8 mouse cellular contexts compared by ENCODE assay signal in genomic region chr3:97900516-97901490, GRCm38 (mm10). TPM values are rescaled to one million over a fixed set of nuclear protein-coding genes. Genes with fewer than 3 reads are reported as not detected.
DNase-seq lines count a peak whose midpoint lies in the region; ATAC-seq lines count a peak whose summit lies in the region.

TSS of gene Sec22b (plus strand) at chr3:97901190.

- H3K36me3 ChIP-seq in heart, embryonic 14.5 days (ENCODE audit: control insufficient read depth, insufficient read depth, low read length), result no peaks in the 10 kb centered on the region
- H3K36me3 ChIP-seq in liver, embryonic 13.5 days, result no peaks in the 10 kb centered on the region
- H3K36me3 ChIP-seq in stomach, embryonic 16.5 days (ENCODE audit: control insufficient read depth, insufficient read depth, low read length), result no peaks in the 10 kb centered on the region

- peak within 1 kb of the TSS; percentile 85 for H3K4me2 ChIP-seq in heart, embryonic 14.5 days (ENCODE audit: low read length)
- peak within 1 kb of the TSS; percentile 86 for H3K4me2 ChIP-seq in liver, embryonic 13.5 days
- peak within 1 kb of the TSS; percentile 88 for H3K4me2 ChIP-seq in stomach, embryonic 16.5 days (ENCODE audit: low read depth, low read length)

- peak within 1 kb of the TSS; percentile 79 to 99 for H3K4me3 ChIP-seq in heart, embryonic 14.5 days (ENCODE audit: control insufficient read depth in 1 of 2, insufficient read depth in 1 of 2, low read depth in 1 of 2, low read length in 2 of 2)
- peak within 1 kb of the TSS; percentile 90 for H3K4me3 ChIP-seq in liver, embryonic 13.5 days (replicated peaks)
- H3K4me3 ChIP-seq in stomach, embryonic 16.5 days (replicated peaks; ENCODE audit: low read length), result peak within 1 kb of the TSS; percentile 72

- H3K27ac ChIP-seq in heart, embryonic 14.5 days (replicated peaks in 1 of 2; ENCODE audit: control insufficient read depth in 1 of 2, insufficient read depth in 1 of 2, low read depth in 2 of 2, low read length in 2 of 2), result peak within 1 kb of the TSS; percentile 38 to 67
- H3K27ac ChIP-seq in liver, embryonic 13.5 days, result peak within 1 kb of the TSS; percentile 61
- H3K27ac ChIP-seq in stomach, embryonic 16.5 days (ENCODE audit: low read length), result peak within 1 kb of the TSS; percentile 56

- peaks cover 7 to 25% of the 10 kb centered on the region in 2 experiments for H3K4me1 ChIP-seq in heart, embryonic 14.5 days (ENCODE audit: control insufficient read depth in 2 of 2, insufficient read depth in 2 of 2, low read length in 2 of 2)
- H3K4me1 ChIP-seq in liver, embryonic 13.5 days (replicated peaks), result peaks cover 26% of the 10 kb centered on the region
- H3K4me1 ChIP-seq in stomach, embryonic 16.5 days (ENCODE audit: control insufficient read depth, insufficient read depth, low read length), result peaks cover 18% of the 10 kb centered on the region

- H3K27me3 ChIP-seq in heart, embryonic 14.5 days (ENCODE audit: control insufficient read depth, insufficient read depth, low read length), result no peaks in the 10 kb centered on the region
- no peaks in the 10 kb centered on the region for H3K27me3 ChIP-seq in liver, embryonic 13.5 days
- no peaks in the 10 kb centered on the region for H3K27me3 ChIP-seq in stomach, embryonic 16.5 days (ENCODE audit: control insufficient read depth, insufficient read depth, low read length)

- 4% methylated on average over 41 of the region's 41 CpGs for WGBS in heart, embryonic 14.5 days
- 5% methylated on average over 41 of the region's 41 CpGs for WGBS in liver, embryonic 13.5 days (ENCODE audit: insufficient replicate concordance)
- WGBS in stomach, embryonic 16.5 days, result 3% methylated on average over 41 of the region's 41 CpGs

- ATAC-seq in CD4-positive, CD25-positive, alpha-beta regulatory T cell, adult 4 months, result peak; percentile 97
- peak; percentile 81 for ATAC-seq in heart, embryonic 14.5 days (ENCODE audit: insufficient number of reproducible peaks, insufficient read depth, low FRiP score, low read depth)
- peak; percentile 88 for ATAC-seq in liver, embryonic 13.5 days (ENCODE audit: low read depth)
- peak; percentile 83 for ATAC-seq in stomach, embryonic 16.5 days (ENCODE audit: insufficient read depth, low FRiP score)

- H3K9me3 ChIP-seq in heart, embryonic 14.5 days (ENCODE audit: control insufficient read depth, low read length), result no peaks in the 10 kb centered on the region
- no peaks in the 10 kb centered on the region for H3K9me3 ChIP-seq in liver, embryonic 13.5 days (replicated peaks)
- no peaks in the 10 kb centered on the region for H3K9me3 ChIP-seq in stomach, embryonic 16.5 days (replicated peaks; ENCODE audit: control insufficient read depth, low read length)

- peak; percentile 73 for DNase-seq in c-Kit-negative CD71-positive TER-119-positive erythroid progenitor cells, embryonic 14.5 days (ENCODE audit: low read depth, low spot score)
- peak; percentile 85 for DNase-seq in fibroblast of lung, adult 2 months (ENCODE audit: low read depth)
- peak; percentile 93 for DNase-seq in kidney, postnatal 14 days
- peak; percentile 74 for DNase-seq in liver, embryonic 13.5 days
- DNase-seq in neural tube, embryonic 10.5 days (ENCODE audit: extremely low spot score, low spot score), result peak; percentile 82

- peak within 1 kb of the TSS; percentile 97 for H3K9ac ChIP-seq in heart, embryonic 14.5 days (ENCODE audit: low read length)
- H3K9ac ChIP-seq in liver, embryonic 13.5 days, result peak within 1 kb of the TSS; percentile 93
- peak within 1 kb of the TSS; percentile 88 for H3K9ac ChIP-seq in stomach, embryonic 16.5 days (ENCODE audit: low read length)

RNA-seq across cellular contexts. Expression of gene Sec22b, which starts in this region (rescaled TPM):
- polyA plus RNA-seq in CD4-positive, CD25-positive, alpha-beta regulatory T cell, adult 4 months (2017; shearing (Covaris generic)), result 10 to 100 TPM; 80.3 to 83.7 TPM
- polyA plus RNA-seq in heart, embryonic 14.5 days (2014; fragmentation: Nextera tagmentation; extraction: Ambion mirVana), result 131 and 136 TPM in 2 replicates
- 60.8 and 67.3 TPM in 2 replicates for polyA plus RNA-seq in liver, embryonic 13.5 days (2015; fragmentation: Nextera tagmentation; extraction: Ambion mirVana)
- 143 and 147 TPM in 2 replicates for polyA plus RNA-seq in stomach, embryonic 16.5 days (2015; fragmentation: Nextera tagmentation; extraction: Ambion mirVana)

Comparison
In these comparisons a context has a peak if more than half of its experiments do, and no peak if none do; other contexts are left out.
1. Peak in every context shown above with its lines: DNase-seq, ATAC-seq, H3K4me3 ChIP-seq and H3K27ac ChIP-seq.